19 mouse cellular contexts compared by ENCODE assay signal in genomic region chr9:75064678-75065331, GRCm38 (mm10). TPM values are rescaled to one million over a fixed set of nuclear protein-coding genes. Genes with fewer than 3 reads are reported as not detected.
DNase-seq lines count a peak whose midpoint lies in the region; ATAC-seq lines count a peak whose summit lies in the region.
"Had no signal": no experiment of that assay in that cellular context is flagged by ENCODE, and none has a peak within 500 bp of the region (broad histone marks: within the 10 kb centered on the region; RNA-seq: fewer than 3 reads in every experiment).

No protein-coding gene starts in this region.

- H3K9me3 ChIP-seq in heart, embryonic 10.5 days = no peaks in the 10 kb centered on the region
- H3K9me3 ChIP-seq: embryonic facial prominence, embryonic 12.5 days; heart, embryonic 12.5 days; hindbrain, embryonic 13.5 days had no signal

- 0 out of 2 replicates have a peak, but pooled peaks cover under 1% of the 10 kb centered on the region for H3K36me3 ChIP-seq in heart, embryonic 10.5 days
- H3K36me3 ChIP-seq: embryonic facial prominence, embryonic 12.5 days had no signal

- no peak overlapping the region for H3K4me3 ChIP-seq in heart, embryonic 10.5 days
- H3K4me3 ChIP-seq: embryonic facial prominence, embryonic 12.5 days; heart, embryonic 12.5 days; hindbrain, embryonic 13.5 days had no signal

- H3K27ac ChIP-seq in heart, embryonic 10.5 days = no peak overlapping the region
- H3K27ac ChIP-seq: embryonic facial prominence, embryonic 12.5 days; hindbrain, embryonic 13.5 days had no signal

- WGBS in heart, embryonic 10.5 days = 77% methylated on average over 9 of the region's 9 CpGs

- H3K4me1 ChIP-seq in heart, embryonic 10.5 days = no peaks in the 10 kb centered on the region
- H3K4me1 ChIP-seq: embryonic facial prominence, embryonic 12.5 days; heart, embryonic 12.5 days had no signal

- no peaks in the 10 kb centered on the region for H3K27me3 ChIP-seq in heart, embryonic 10.5 days (ENCODE audit: insufficient read depth, poor library complexity, severe bottlenecking)
- H3K27me3 ChIP-seq: embryonic facial prominence, embryonic 12.5 days; heart, embryonic 12.5 days; hindbrain, embryonic 13.5 days had no signal

- ATAC-seq in hematopoietic stem cell, adult 5-6 weeks (replicated peaks in 1 of 2; ENCODE audit: insufficient read depth in 1 of 2, low FRiP score in 2 of 2, low TSS enrichment in 1 of 2, low read depth in 1 of 2, poor library complexity in 2 of 2, severe bottlenecking in 2 of 2) = peak; percentile 42 to 78
- ATAC-seq: forebrain, postnatal 0 days; inflammation-experienced regulatory T-cells, adult 6 months; liver, postnatal 0 days; midbrain, embryonic 16.5 days had no signal

- peak; percentile 61 for DNase-seq in heart, adult 11 months
- no peak for DNase-seq in heart, embryonic 10.5 days (ENCODE audit: low spot score)
- DNase-seq in kidney, postnatal 4 days = peak; percentile 10 to 30
- DNase-seq in kidney, postnatal 25 days = no peak
- peak; percentile 56 for DNase-seq in 416B (ENCODE audit: low read depth)
- no peak for DNase-seq in spleen, adult 12 weeks (ENCODE audit: low spot score)
- DNase-seq in retina, embryonic 14.5 days (ENCODE audit: low spot score) = no peak
- DNase-seq: cerebellum, adult 9-10 months; forebrain, postnatal 0 days; heart, postnatal 14 days; liver, postnatal 0 days; retina, postnatal 1 day; thymus, postnatal 14 days had no signal

RNA-seq across cellular contexts. Expression of gene Myo5a, which starts 6.0 kb away (rescaled TPM):
- polyA plus RNA-seq in heart, embryonic 10.5 days (2016; fragmentation: Nextera tagmentation; extraction: Ambion mirVana) = 13.6 and 15.4 TPM in 2 replicates
- total RNA-seq in hematopoietic stem cell, adult 5-6 weeks (2017) = 137 and 162 TPM in 2 replicates

RNA-seq across cellular contexts. Expression of gene Arpp19, which starts 27.4 kb away (rescaled TPM):
- polyA plus RNA-seq in heart, embryonic 10.5 days (2016; fragmentation: Nextera tagmentation; extraction: Ambion mirVana) = 280 and 320 TPM in 2 replicates
- 98.1 and 107 TPM in 2 replicates for total RNA-seq in hematopoietic stem cell, adult 5-6 weeks (2017)

Comparison
In these comparisons a context has a peak if more than half of its experiments do, and no peak if none do; other contexts are left out.
1. DNase-seq: peak in heart, adult 11 months (single experiment), kidney, postnatal 4 days (2 of 2) and 416B (single experiment); none in heart, embryonic 10.5 days (single experiment), kidney, postnatal 25 days (0 of 2), spleen, adult 12 weeks (single experiment) and retina, embryonic 14.5 days (single experiment).